In genomic region chr11:21425480-21426101, GRCm38 (mm10) we compare ENCODE assay signal across 9 mouse cellular contexts. TPM values are rescaled to one million over a fixed set of nuclear protein-coding genes. Genes with fewer than 3 reads are reported as not detected.
DNase-seq lines count a peak whose midpoint lies in the region; ATAC-seq and TF ChIP-seq lines count a peak whose summit lies in the region.
"Had no signal": no experiment of that assay in that cellular context is flagged by ENCODE, and none has a peak within 500 bp of the region (broad histone marks: within the 10 kb centered on the region; RNA-seq: fewer than 3 reads in every experiment).

No protein-coding gene starts in this region.

- H3K27ac ChIP-seq in forebrain, embryonic 15.5 days (replicated peaks): no peak overlapping the region
- no peak overlapping the region for H3K27ac ChIP-seq in forebrain, embryonic 13.5 days
- no peak overlapping the region for H3K27ac ChIP-seq in layer of hippocampus, adult 2 months
- no peak overlapping the region for H3K27ac ChIP-seq in MEL (ENCODE audit: control insufficient read depth, low read depth, low read length)
- H3K27ac ChIP-seq: hindbrain, embryonic 10.5 days had no signal

- no peaks in the 10 kb centered on the region for H3K27me3 ChIP-seq in forebrain, embryonic 15.5 days
- no peaks in the 10 kb centered on the region for H3K27me3 ChIP-seq in forebrain, embryonic 13.5 days
- no peaks in the 10 kb centered on the region; a peak in 1 of 4 replicates for H3K27me3 ChIP-seq in MEL (ENCODE audit: control insufficient read depth in 1 of 2, insufficient read depth in 2 of 2, low read length in 2 of 2)

- no peaks in the 10 kb centered on the region for H3K9me3 ChIP-seq in forebrain, embryonic 15.5 days
- no peaks in the 10 kb centered on the region for H3K9me3 ChIP-seq in forebrain, embryonic 13.5 days (replicated peaks)
- no peaks in the 10 kb centered on the region for H3K9me3 ChIP-seq in MEL (replicated peaks; ENCODE audit: insufficient read depth, low read length)
- H3K9me3 ChIP-seq: hindbrain, embryonic 10.5 days had no signal

- no peak overlapping the region for H3K4me2 ChIP-seq in forebrain, embryonic 15.5 days (replicated peaks)
- H3K4me2 ChIP-seq in forebrain, embryonic 13.5 days: no peak overlapping the region

- no peak for TF ChIP-seq EP300 in MEL (IDR thresholded peaks at IDR 0.05; ENCODE audit: low read depth in 1 of 2, low read length in 2 of 2)

- H3K4me1 ChIP-seq in forebrain, embryonic 15.5 days: no peaks in the 10 kb centered on the region
- no peaks in the 10 kb centered on the region for H3K4me1 ChIP-seq in forebrain, embryonic 13.5 days
- peaks cover 0 to 6% of the 10 kb centered on the region in 2 experiments; a peak in 2 of 4 replicates for H3K4me1 ChIP-seq in MEL (ENCODE audit: control insufficient read depth in 1 of 2, insufficient read depth in 2 of 2, low read length in 2 of 2)
- H3K4me1 ChIP-seq: hindbrain, embryonic 10.5 days had no signal

- 0 out of 2 replicates have a peak, but pooled peaks have one; percentile 38 for ATAC-seq in forebrain, embryonic 15.5 days (replicated peaks)
- no peak for ATAC-seq in forebrain, embryonic 13.5 days
- ATAC-seq in hematopoietic stem cell, adult 5-6 weeks (replicated peaks in 1 of 2; ENCODE audit: insufficient read depth in 1 of 2, low FRiP score in 2 of 2, low TSS enrichment in 1 of 2, low read depth in 1 of 2, poor library complexity in 2 of 2, severe bottlenecking in 2 of 2): peak; percentile 73 to 74

- no peak for TF ChIP-seq CTCF in layer of hippocampus, adult 2 months (conservative IDR thresholded peaks at IDR 0.05)
- no peak for TF ChIP-seq CTCF in MEL (IDR thresholded peaks at IDR 0.05 in 2 of 3, conservative IDR thresholded peaks at IDR 0.05 in 1 of 3; ENCODE audit: control insufficient read depth in 1 of 3, insufficient read depth in 1 of 3, low read depth in 2 of 3, low read length in 3 of 3, poor library complexity in 1 of 3, severe bottlenecking in 1 of 3)

- peak; percentile 13 to 15 for DNase-seq in layer of hippocampus, adult 2 months (ENCODE audit: low spot score in 2 of 2)
- no peak for DNase-seq in layer of hippocampus, adult 9-10 months (ENCODE audit: low spot score)
- peak; percentile 58 for DNase-seq in MEL (ENCODE audit: low read depth, low spot score)
- DNase-seq in ovary, adult 18-20 months (ENCODE audit: low spot score): no peak
- no peak for DNase-seq in right cerebral cortex, postnatal 4 days

- TF ChIP-seq RAD21 in MEL (IDR thresholded peaks at IDR 0.05; ENCODE audit: low read depth, low read length): no peak

- no peak for TF ChIP-seq POLR2A in MEL (IDR thresholded peaks at IDR 0.05; ENCODE audit: control insufficient read depth in 1 of 2, insufficient read depth in 1 of 2, low read depth in 1 of 2, low read length in 2 of 2, poor library complexity in 1 of 2)

- no peaks in the 10 kb centered on the region for H3K36me3 ChIP-seq in forebrain, embryonic 15.5 days
- H3K36me3 ChIP-seq in forebrain, embryonic 13.5 days (ENCODE audit: poor library complexity, severe bottlenecking): no peaks in the 10 kb centered on the region
- no peaks in the 10 kb centered on the region; a peak in 1 of 4 replicates for H3K36me3 ChIP-seq in MEL (ENCODE audit: control insufficient read depth in 1 of 2, insufficient read depth in 2 of 2, low read length in 2 of 2)
- H3K36me3 ChIP-seq: hindbrain, embryonic 10.5 days had no signal

- 78% methylated on average over 6 of the region's 6 CpGs for WGBS in forebrain, embryonic 15.5 days
- WGBS in forebrain, embryonic 13.5 days: 88% methylated on average over 6 of the region's 6 CpGs

- no peak overlapping the region for H3K9ac ChIP-seq in forebrain, embryonic 15.5 days (replicated peaks)
- no peak overlapping the region for H3K9ac ChIP-seq in forebrain, embryonic 13.5 days
- H3K9ac ChIP-seq in MEL (ENCODE audit: control insufficient read depth, low read depth, low read length, poor library complexity, severe bottlenecking): no peak overlapping the region

- H3K79me2 ChIP-seq in MEL (ENCODE audit: control insufficient read depth, insufficient read depth, low read length, poor library complexity): no peaks in the 10 kb centered on the region

- H3K4me3 ChIP-seq in forebrain, embryonic 15.5 days: no peak overlapping the region
- no peak overlapping the region for H3K4me3 ChIP-seq in forebrain, embryonic 13.5 days
- no peak overlapping the region for H3K4me3 ChIP-seq in layer of hippocampus, adult 2 months
- H3K4me3 ChIP-seq in MEL (ENCODE audit: control insufficient read depth in 1 of 2, insufficient read depth in 1 of 2, low read depth in 2 of 2, low read length in 2 of 2): no peak overlapping the region
- H3K4me3 ChIP-seq: hindbrain, embryonic 10.5 days had no signal

TF ChIP-seq in MEL, 35 proteins besides CTCF, POLR2A, EP300 and RAD21:
- no peak for TF ChIP-seq ZMIZ1 (IDR thresholded peaks at IDR 0.05; ENCODE audit: low read depth, low read length)
- no peak for TF ChIP-seq MAZ (IDR thresholded peaks at IDR 0.05; ENCODE audit: low read depth, low read length)

RNA-seq across cellular contexts. Expression of gene Ugp2, which starts 54.6 kb away (rescaled TPM):
- 53.6 and 56.1 TPM in 2 replicates for polyA plus RNA-seq in forebrain, embryonic 15.5 days (2015; fragmentation: Nextera tagmentation; extraction: Ambion mirVana)
- 48.8 and 52.6 TPM in 2 replicates for polyA plus RNA-seq in forebrain, embryonic 13.5 days (2015; fragmentation: Nextera tagmentation; extraction: Ambion mirVana)
- 10 to 100 TPM; 74.0 to 81.0 TPM for total RNA-seq in layer of hippocampus, adult 2 months (2021)
- total RNA-seq in MEL (2012; rRNA removed): 5.8 and 5.9 TPM in 2 replicates
- polyA plus RNA-seq in MEL (2012; ENCODE audit: insufficient read depth in 1 of 2, insufficient read length in 2 of 2, low read depth in 1 of 2, low replicate concordance in 2 of 2, missing spikeins in 1 of 2): 1 to 10 TPM in 1 of 2 experiments, not detected in 1; 6.3 TPM
- 52.4 and 67.0 TPM in 2 replicates for total RNA-seq in hematopoietic stem cell, adult 5-6 weeks (2017)

Comparison
In these comparisons a context has a peak if more than half of its experiments do, and no peak if none do; other contexts are left out.
1. DNase-seq: peak in layer of hippocampus, adult 2 months (2 of 2) and MEL (single experiment); none in layer of hippocampus, adult 9-10 months (single experiment), ovary, adult 18-20 months (single experiment) and right cerebral cortex, postnatal 4 days (single experiment).